Mouse (Mus musculus) adipocyte (in vitro differentiated cells): ENCODE results near the gene Ddit4.
"Not testable (repeated sequence)": the region's sequence is repeated elsewhere in the genome, so short reads cannot be mapped to it uniquely, and the experiment has no call there.

Source experiments
- DNase-seq: peaks from one replicate; pipeline ENCODE4 v3.0.0-alpha.2; 2016; ENCODE audit warnings: low spot score

Ddit4 gene

DNA sequence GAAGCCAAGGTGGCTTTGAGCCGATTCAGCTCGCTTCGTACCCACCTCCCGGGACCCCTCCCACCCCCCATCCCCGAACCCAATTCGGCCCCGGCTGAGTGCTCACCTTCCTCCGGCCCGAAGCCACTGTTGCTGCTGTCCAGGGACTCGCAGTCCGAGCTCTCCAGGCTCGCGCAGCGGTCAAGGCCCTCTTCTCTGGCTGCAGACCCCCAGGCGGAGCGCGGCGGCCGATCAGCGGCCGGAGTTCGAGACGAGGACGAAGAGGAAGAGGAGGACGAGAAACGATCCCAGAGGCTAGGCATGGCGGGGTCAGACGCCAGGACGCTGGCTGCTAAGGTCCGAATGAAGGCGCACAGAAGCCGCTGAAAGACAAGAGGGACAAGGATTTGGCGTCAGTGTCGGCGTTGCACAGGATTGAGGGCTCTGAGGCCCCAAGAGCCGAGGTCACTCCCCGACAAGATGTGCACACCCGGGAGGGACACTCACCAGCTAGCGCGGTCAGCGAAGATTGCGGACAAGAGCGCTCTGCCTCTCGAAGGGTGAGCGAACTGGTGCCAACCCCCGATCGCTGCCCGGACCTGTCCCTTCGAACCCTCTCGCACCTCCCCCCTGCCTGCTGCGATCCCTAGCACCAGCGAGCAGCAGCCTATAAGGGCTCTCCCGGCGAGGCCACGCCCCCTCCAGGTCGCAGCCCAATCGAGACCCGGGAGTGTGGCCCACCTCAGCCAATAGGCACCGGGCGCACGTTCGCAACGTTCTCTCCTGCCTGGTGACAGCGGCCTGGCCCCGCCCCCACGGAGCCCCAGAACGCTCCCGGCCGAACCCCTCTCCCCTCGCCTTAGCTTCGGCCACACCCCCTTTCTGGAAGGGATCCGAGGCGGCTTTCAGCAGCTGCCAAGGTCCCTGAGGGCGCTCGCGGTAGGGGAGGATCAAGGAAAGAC is at the start of gene Ddit4:
Ddit4 (minus strand) TSS at position 624 of the 941 bp plus-strand sequence.
- DNase-seq = peak; percentile 98

DNA sequence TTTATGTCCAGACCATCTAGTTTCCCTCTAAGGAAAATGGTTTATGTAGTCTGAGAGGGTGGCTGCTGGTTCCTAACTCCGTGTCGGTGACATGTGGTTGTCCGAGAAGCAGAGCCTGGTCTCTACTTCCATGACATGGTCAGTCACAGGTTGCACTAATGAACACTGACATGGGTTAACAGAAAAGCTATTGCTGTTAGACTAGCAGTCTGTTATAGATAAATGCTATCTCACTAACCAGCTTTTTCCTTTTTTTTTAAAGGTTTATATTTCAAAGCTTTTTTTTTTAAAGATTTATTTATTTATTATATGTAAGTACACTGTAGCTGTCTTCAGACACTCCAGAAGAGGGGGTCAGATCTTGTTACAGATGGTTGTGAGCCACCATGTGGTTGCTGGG is 47.4 kb upstream of the Ddit4 start:
- DNase-seq = no peak

DNA sequence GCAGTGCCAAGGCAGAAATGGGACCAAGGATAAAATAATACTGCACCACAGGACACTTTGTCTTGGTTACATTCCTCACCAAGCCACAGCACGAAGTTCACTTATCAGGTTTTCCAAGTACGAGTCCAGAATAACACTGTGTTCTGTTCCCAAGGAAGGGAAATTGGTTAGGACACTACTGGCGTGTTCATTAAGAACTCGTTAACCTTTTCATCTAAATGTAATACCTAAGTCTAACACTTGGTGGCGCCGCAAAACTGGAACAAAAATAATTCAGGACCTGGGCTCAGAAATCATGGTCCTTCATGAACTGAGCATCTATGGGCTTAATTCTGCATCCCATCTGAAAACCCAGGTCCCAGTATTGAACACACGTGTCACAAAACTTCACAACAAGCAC is 46.0 kb upstream of the Ddit4 start:
- DNase-seq = peak; percentile 89

DNA sequence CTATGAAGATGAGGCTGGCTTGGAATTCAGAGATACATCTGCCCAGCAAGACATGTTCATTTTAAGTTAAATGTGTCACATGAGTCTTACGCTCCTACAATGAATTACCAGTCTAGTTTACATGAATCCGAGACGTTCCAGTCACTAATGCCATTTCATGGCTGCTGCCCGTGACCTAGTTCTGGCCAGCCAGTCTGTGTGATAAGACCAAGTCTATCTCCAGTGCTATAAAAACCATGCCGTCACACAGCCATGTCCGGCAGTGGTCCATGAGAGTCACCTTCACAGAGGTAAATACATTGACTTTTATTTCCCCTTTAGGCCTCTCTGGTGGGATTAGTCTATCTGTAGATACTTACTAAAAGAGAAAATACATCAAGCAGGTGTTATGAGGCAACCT is 44.3 kb upstream of the Ddit4 start:
- DNase-seq = no peak

DNA sequence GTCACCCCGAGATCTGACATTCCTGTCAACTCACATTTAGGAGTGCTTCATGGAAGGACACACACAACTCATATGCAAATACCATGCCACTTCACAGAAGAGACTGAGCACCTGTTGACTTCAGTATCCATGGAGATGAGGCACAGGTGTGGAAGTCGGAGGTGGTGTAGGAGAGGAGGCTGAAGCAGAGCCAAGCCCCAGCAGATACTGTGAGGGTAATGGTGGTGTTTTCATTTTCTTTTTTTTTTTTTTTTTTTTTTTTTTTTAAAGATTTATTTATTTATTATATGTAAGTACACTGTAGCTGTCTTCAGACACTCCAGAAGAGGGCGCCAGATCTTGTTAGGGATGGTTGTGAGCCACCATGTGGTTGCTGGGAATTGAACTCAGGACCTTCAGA is 42.2 kb upstream of the Ddit4 start:
- not testable (repeated sequence) for DNase-seq

DNA sequence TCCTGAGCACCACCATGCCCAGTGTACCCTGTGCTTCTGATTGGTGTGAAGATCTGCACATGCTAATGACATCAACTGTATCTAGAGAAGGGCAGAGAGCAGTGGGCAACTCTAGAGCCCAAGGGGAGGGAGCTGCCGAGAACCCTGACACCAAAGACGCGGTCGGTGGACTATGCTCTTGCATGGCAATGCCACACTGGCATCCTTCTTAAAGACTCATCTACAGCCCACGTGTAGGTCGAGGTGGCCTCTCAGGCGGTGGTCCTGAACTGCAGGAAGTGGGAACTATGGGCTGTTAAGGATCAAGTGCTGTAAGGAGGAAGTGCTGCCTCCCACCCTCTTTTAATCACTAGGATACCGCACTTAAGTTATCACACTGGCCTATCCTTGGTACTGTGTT is 40.4 kb upstream of the Ddit4 start:
- DNase-seq = no peak

DNA sequence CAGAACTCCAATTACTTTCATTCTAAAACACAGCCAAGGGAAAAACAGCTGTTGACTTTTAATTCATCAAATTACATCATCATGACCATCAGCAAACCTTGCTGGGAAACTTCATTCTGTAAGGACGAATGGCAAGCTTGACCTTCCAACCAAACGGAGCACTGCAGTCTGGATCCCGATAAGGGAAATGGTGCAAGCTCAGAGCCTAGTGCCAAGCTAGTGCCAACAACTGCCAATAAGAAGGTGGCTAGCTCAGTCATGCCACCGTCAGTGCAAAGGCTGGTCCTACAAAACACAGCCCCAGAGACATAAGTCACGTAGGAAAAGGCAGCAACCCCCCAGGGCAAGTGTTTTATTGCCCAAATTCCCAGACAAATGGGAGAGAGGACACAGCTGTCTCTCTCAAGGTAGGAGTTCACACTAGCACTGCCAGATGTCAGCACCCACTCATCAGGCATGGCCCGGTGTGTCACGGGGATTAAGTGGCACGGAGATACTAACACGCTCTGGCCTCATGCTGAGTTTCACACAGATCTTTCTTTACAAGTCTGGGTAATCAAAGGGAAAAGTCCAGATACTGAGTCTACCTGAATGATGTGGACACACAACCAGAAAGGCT is 39.7 kb upstream of the Ddit4 start:
- peak; percentile 73 for DNase-seq

DNA sequence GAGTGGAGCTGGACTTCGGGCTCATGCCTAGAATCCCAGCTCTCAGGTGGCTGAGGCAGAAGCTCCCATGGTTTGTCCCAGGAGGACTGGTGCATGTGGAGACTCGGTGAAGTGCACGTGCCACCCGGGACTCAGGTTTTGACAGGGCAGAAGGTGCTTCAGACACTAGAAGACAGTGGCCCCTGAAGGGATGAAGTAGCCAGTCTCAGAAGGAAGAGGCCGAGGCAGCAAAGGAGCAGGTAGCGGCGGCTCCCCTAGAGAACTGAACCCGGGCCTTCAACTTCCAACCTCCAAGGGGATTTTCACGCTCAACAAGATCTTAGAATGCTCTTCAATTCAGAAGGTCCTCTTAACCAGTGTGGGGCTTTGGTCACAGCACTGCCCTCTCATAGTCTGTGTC is 38.8 kb upstream of the Ddit4 start:
- no peak for DNase-seq

DNA sequence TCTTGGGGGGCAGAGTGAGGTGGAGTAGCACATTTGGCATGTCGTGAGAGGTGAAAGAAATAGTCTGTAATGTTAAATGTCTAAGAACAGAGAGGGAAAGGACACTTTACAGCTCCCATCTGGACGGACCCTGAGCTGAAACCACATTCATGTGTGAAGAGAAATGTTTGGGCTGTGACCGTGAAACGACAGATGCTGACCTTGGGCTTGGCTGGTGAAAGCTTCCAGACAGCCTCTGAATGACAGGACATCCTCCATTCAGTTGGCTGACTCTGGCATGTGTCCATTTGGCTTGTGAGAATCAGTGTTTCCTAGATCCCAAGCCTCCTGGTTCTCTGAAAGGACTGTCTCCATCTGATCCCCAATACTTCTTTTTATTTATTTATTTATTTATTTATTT is 36.4 kb upstream of the Ddit4 start:
- DNase-seq = no peak

DNA sequence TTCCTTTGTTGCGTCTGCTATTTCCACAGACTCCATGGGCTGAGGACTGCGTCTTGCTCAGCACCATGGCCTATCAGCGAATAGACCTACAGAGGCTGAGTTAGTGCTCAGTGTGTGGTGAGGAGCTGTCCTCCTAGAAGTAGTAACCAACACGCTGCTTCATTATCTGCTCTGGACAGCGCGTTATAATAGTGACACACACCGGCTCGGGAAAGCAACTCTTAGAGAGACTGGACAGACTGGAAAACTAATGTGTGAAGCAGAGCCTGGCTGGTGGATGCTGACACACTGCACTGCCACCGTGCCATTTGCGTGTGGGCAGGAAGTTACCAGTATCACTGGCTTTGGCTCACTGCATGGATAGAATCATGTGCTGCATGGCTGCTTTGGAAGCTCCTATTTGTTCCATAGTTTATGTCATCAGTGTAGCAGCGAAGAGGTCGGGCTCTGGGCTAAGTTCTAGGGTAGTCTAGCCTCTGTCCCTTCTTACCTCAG is 30.8 kb upstream of the Ddit4 start:
- DNase-seq = no peak

DNA sequence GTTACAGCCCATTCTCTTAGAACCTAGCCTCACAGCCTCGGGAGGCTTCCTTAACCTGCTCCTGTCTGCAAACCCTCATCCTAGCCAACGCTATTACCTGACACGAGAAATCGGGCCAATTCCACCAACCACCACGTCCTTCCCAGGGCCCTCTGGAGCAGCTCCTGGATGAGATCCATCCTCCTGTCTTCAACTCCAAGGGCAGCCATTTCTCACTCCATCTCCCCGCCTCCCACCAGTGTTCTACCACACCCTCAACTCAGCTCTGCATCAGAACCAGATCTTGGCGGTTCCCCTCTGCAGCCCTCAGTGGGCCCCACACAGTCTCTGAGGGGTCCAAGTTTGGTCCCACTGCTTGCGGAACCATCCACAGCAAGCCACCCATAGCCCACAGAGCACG is 30.2 kb upstream of the Ddit4 start:
- DNase-seq = no peak

DNA sequence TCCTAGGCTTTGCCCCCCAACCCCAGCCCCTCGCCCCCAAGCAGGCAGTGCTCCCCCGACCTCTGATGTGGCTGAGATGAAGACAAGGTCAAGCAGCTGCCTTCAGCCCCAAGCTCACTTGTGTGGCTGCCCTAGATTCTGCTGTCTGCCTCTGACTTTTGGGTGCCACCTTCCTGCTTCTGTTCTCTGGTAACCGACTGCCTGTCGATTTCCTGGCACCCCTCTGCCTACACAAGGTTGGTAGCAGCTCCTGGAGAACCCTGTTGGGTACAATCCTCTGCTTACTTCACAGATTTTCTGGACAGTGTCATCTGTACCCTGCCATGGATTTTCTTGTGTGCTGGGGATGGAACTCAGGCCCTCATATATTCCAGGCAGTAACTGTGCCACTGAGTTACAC is 29.7 kb upstream of the Ddit4 start:
- no peak for DNase-seq

DNA sequence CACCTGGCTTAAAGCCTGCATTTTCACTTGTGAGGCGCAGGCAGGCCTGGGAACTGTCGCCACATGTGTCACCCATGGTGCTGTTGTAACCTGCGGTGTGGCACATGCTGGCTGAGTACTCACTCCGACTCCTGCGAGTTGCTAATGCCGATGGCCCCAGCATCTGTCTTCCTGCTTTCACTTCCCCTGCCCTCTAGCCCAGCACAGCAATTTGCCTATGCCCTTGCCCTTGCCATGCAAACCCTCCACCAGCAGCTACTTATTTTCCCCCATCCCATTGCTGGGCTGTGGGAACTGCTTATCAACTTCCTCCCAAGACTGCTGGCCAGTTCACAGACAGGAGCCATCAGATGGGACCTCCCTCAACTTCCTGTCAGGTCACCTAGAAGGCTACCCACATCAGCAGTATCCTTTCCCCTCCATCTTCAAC is 29.2 kb upstream of the Ddit4 start:
- DNase-seq = no peak

DNA sequence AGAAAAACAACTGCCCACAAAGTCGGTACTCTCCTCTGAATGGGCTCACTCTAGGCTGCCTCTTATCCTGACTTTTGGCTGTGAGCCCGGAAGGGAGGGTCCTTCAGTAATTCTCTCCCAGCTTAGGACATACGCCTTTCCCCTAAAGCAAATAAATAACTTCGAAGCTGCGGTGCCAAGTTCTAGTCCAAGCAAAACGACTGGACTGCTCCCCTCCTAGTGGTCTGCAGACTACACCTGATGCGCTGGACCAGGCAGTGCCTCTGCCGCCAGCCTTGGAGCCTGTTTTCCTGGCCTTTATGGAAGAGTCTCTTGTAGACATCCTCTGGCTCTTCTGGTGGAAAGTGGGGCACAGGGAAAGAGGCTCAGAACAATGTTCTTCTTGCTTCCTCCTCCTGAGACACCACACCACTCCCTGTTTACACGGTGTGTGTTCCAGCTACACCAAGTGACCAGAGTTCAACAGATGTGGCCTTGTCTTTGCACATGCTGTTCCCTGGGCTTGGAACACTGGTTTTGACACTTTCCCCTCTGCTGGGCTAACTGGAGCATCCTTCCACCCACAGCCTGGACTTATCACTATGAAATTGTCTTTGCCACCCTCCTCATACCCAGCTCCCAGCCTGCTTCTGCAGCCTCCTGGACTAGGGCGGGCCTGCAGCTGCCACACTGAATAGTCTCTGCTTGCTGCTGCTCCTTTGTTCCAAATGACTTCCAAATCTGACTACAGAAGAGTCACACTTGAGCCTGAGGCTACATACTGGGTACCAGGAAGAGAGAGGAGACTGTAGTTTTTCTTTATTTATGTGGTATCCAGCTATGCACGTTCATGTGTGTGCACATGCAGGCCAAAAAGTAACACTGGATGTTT is 27.5 kb upstream of the Ddit4 start:
- DNase-seq = peak; percentile 91

DNA sequence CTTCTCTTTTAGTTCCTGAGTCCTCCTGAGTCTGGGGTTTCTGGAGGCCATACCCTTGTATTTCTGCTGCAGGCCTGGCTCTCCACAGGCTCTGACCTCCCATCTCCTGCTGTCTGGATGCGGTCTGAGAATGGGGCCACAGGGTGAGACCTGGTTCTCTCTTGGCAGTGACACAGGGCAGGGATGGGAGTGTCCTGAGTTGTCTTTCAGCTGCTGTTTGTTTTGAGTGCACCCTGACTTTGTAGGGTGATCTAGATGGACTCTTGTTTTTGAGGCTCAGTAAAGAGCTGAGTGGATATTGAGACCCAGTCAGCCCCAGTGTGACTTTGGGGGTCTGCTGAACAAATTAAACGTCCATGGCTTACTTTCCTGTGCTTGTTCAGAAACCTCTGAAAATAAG is 26.8 kb upstream of the Ddit4 start:
- DNase-seq = peak; percentile 76

DNA sequence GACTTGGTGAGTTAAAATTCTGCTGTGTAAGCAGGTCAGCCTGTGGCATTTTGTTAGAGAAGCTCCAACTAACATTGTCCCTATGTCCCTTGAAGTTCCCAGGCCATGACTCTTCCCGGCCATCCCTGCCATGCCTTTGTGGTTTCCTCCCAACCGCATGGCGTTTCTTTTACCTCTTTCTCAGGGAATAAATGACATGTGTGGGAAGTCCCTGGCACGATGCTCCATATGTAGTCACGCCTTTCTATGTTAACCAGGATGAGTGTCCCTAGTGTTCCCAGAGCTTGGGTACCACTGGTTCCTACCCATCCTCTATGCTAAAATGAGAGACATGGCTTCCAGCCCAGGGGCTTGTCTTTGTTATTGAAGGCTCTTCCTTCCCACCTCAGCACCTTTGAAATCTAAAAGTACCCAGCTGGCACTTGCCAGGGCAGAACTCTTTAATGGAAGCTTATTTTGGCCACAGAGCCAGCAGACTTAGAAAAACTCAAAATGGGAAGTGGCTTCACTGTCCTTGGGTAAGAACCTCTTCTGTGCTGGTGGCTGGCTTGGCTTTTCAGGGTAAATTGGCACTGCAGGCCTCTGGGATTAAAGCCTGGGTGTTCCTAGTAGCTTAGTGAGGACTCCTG is 26.2 kb upstream of the Ddit4 start:
- no peak for DNase-seq

DNA sequence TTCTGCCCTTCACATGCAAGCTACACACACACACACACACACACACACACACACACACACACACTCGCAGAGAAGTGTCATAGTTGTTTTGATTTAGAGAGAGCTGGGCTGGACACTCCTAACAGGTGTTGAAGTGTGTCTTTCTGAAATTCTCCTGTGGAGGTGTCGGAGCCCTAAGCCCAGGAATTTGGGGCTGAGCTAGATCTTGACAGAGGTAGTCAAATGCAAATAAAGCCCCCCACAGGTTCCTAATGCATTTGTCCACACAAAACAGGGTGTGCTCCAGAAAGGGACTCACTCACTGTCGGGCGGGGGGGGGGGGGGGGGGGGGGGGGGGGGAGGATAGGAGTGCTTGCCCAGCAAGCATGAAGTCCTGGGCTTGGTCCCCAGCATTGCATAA is 25.5 kb upstream of the Ddit4 start:
- no peak for DNase-seq

DNA sequence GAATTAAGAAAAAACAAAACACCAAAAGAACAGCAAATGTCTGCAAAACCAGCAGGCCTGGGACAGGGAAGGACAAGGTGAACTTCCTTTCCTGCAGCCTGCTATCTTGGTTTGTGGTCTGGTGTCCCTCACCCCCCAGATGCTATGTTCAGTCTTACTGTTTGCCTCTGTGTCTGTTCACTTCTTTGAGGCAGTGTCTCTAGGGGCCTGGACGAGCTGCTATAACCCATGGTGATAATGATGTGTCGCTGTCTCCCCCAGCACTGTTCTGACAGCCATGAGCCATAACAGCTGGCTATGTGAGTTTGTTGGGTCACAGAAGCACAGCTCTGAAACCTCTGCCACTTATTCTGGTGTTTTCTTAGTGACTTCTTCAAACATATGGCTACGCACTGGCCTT is 23.2 kb upstream of the Ddit4 start:
- no peak for DNase-seq

DNA sequence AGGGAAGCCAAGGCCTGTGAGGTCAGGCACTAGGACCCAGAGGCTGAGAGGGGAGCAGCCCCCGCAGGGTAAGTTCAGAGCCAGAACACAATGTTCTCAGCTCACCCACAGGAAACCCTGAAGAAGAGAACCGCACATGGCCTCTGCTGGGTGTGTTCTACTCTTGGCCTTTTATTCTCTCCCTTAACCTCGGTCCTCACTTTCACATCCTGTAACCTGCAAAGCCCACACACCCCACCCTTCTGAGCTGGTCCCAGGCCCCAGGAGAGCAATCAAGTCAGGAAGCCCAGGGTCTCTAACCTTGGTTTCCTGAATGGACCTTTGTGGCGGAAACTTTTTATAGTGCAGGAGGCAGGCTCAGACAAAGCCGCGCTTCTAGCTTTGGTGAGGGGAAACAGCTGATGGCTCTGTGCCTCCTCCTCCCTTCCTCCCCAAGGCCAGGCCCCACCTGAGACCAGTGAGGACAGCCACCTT is 22.6 kb upstream of the Ddit4 start:
- DNase-seq = peak; percentile 38

DNA sequence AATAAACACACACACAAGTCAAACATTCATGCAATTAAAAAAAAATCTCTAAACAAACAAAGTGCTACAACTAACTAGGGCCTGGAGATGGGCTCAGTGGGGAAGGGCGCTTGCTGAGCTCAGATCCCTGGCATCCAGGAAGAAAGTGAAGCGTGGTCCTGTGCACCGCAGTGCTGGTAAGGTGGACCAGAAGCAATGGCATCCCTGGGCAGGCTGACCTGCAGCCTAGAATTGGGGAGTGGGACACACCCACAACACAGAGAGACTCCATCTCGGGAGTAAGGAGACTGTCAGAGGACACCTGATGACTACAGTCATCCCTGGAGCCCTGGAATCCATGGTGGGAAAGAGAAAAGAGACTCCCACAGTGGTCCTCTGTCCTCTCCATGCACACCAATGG is 21.8 kb upstream of the Ddit4 start:
- no peak for DNase-seq

DNA sequence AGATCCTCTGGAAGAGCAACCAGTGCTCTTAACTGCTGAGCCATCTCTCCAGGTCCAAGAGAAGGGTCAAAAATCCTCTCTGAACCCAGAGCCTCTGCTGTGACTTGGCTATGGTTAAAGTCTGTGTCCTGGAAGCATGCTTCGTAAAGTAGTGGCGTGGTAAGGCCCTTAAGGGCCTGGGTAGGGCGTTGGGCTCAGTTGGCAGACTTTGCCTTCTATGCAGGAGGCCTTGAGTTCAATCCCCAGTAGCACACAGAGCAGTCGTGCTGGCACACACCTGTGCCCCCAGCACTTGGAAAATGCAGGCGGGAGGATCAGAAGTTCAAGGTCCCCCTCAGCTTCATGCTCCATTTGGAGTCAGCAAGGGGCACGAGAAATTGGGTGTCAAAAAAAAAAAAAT is 21.4 kb upstream of the Ddit4 start:
- DNase-seq = no peak

DNA sequence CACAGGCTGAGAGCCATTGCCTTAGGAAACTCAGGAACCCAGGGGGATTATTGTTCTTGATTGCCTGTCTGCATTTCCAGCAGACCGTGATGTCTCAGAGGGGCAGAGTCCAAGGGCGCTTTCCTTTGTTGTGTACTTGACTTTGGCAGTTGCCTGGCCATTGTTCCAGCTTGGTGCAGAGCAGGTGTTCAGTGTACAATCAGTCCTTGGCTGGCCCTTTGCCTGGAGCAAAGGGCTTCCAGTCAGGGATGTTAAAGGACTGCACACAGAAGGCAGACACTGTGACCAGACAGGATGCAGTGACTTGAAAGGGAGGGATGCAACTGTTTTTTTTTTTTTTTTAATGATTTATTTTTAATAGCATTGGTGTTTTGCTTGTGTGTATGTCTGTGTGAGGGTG is 20.9 kb upstream of the Ddit4 start:
- DNase-seq = no peak
